Mouse (Mus musculus): ENCODE measurements at regions not wholly inside any gene's neighbourhood (a gene's known extent, or its start where the extent isn't known, plus 50 kb on each side); places are given as distances from the start of the nearest gene placed in this dataset.

- in situ Hi-C loops (cut with MboI; ENCODE audit: unreplicated experiment in 2 of 2), result no loop called here
Measured at GRCm38 (mm10) chr1:45575131-45575530, 72.0 kb upstream of the Col5a2 start.

GRCm38 (mm10) chr1:45580466-45580865 is 77.4 kb upstream of the Col5a2 start:
- in situ Hi-C loops (cut with MboI; ENCODE audit: unreplicated experiment in 2 of 2), result no loop called here

- in situ Hi-C loops (cut with MboI; ENCODE audit: unreplicated experiment in 2 of 2), result no loop called here
Measured at GRCm38 (mm10) chr1:45587351-45588025, 84.4 kb upstream of the Col5a2 start.

- in situ Hi-C loops (cut with MboI; ENCODE audit: unreplicated experiment in 2 of 2), result no loop called here
Measured at GRCm38 (mm10) chr1:45597316-45597715, 94.2 kb upstream of the Col5a2 start.

- in situ Hi-C loops (cut with MboI; ENCODE audit: unreplicated experiment in 2 of 2), result no loop called here
Measured at GRCm38 (mm10) chr1:45599421-45599820, 96.3 kb upstream of the Col5a2 start.

GRCm38 (mm10) chr1:45600011-45600410 is 96.9 kb upstream of the Col5a2 start:
- in situ Hi-C loops (cut with MboI; ENCODE audit: unreplicated experiment in 2 of 2), result no loop called here

- in situ Hi-C loops (cut with MboI; ENCODE audit: unreplicated experiment in 2 of 2), result no loop called here
Measured at GRCm38 (mm10) chr1:45605571-45605970, 102.5 kb upstream of the Col5a2 start.

GRCm38 (mm10) chr1:45608316-45608715 is 105.2 kb upstream of the Col5a2 start:
- in situ Hi-C loops (cut with MboI; ENCODE audit: unreplicated experiment in 2 of 2), result no loop called here

- in situ Hi-C loops (cut with MboI; ENCODE audit: unreplicated experiment in 2 of 2), result no loop called here
Measured at GRCm38 (mm10) chr1:45619008-45619407, 115.9 kb upstream of the Col5a2 start.

- in situ Hi-C loops (cut with MboI; ENCODE audit: unreplicated experiment in 2 of 2), result loop anchor here (5.0 to 25.0 kb wide), 4 partner anchors 194 to 1864 kb away; no protein-coding TSS in a partner anchor
Measured at GRCm38 (mm10) chr1:45625921-45626320, 122.8 kb upstream of the Col5a2 start.

GRCm38 (mm10) chr1:45626733-45627132 is 123.7 kb upstream of the Col5a2 start:
- in situ Hi-C loops (cut with MboI; ENCODE audit: unreplicated experiment in 2 of 2), result loop anchor here (5.0 to 25.0 kb wide), 4 partner anchors 194 to 1864 kb away; no protein-coding TSS in a partner anchor

GRCm38 (mm10) chr1:45627840-45628239 is 124.8 kb upstream of the Col5a2 start:
- in situ Hi-C loops (cut with MboI; ENCODE audit: unreplicated experiment in 2 of 2), result loop anchor here (5.0 to 25.0 kb wide), 4 partner anchors 196 to 1866 kb away; no protein-coding TSS in a partner anchor

GRCm38 (mm10) chr1:45647301-45647700 is 144.2 kb upstream of the Col5a2 start:
- in situ Hi-C loops (cut with MboI; ENCODE audit: unreplicated experiment in 2 of 2), result loop anchor here in 1 of 2 experiments (25.0 kb wide), 1 partner anchor 1885 kb away; no protein-coding TSS in a partner anchor

- in situ Hi-C loops (cut with MboI; ENCODE audit: unreplicated experiment in 2 of 2), result no loop called here
Measured at GRCm38 (mm10) chr1:45653248-45653647, 141.7 kb upstream of the Wdr75 start.

GRCm38 (mm10) chr1:45663882-45664520 is 131.0 kb upstream of the Wdr75 start:
- in situ Hi-C loops (cut with MboI; ENCODE audit: unreplicated experiment in 2 of 2), result no loop called here

- in situ Hi-C loops (cut with MboI; ENCODE audit: unreplicated experiment in 2 of 2), result no loop called here
Measured at GRCm38 (mm10) chr1:45672443-45673156, 122.4 kb upstream of the Wdr75 start.

GRCm38 (mm10) chr1:45675771-45676439 is 119.1 kb upstream of the Wdr75 start:
- in situ Hi-C loops (cut with MboI; ENCODE audit: unreplicated experiment in 2 of 2), result no loop called here

- in situ Hi-C loops (cut with MboI; ENCODE audit: unreplicated experiment in 2 of 2), result no loop called here
Measured at GRCm38 (mm10) chr1:45679964-45680709, 114.8 kb upstream of the Wdr75 start.

- in situ Hi-C loops (cut with MboI; ENCODE audit: unreplicated experiment in 2 of 2), result no loop called here
Measured at GRCm38 (mm10) chr1:45700893-45701292, 94.1 kb upstream of the Wdr75 start.

GRCm38 (mm10) chr1:45701516-45701915 is 93.5 kb upstream of the Wdr75 start:
- in situ Hi-C loops (cut with MboI; ENCODE audit: unreplicated experiment in 2 of 2), result no loop called here

Data from v-Abl transformed pro-B cells (cell line).